Mouse (Mus musculus): Measurements from ENCODE around the gene Hist1h2bn. TPM values are rescaled to one million over a fixed set of nuclear protein-coding genes. Genes with fewer than 3 reads are reported as not detected.
"Not testable (repeated sequence)": the region's sequence is repeated elsewhere in the genome, so short reads cannot be mapped to it uniquely, and the experiment has no call there.

Hist1h2bn gene
- polyA plus RNA-seq, 1 experiment from 2014 or later, result 2.5 TPM

GRCm38 (mm10) chr13:21715864-21716539 lies 37.9 kb upstream of the Hist1h2bn start, which contains the start of the genes Hist1h2bl and Hist1h2ai:
TSS of gene Hist1h2bl (minus strand) at chr13:21716143.
TSS of gene Hist1h2ai (plus strand) at chr13:21716422.
- H3K27ac ChIP-seq (ENCODE audit: low read depth, low read length), result peak within 1 kb of the TSS; percentile 98
- H3K4me1 ChIP-seq (replicated peaks; ENCODE audit: control insufficient read depth, insufficient read depth, low read length); H3K9me3 ChIP-seq (ENCODE audit: control insufficient read depth, low read length); H3K36me3 ChIP-seq (ENCODE audit: control insufficient read depth, insufficient read depth, low read length); H3K27me3 ChIP-seq (ENCODE audit: control insufficient read depth, insufficient read depth, low read length): not testable (repeated sequence)
- peak; percentile 94 for ATAC-seq (replicated peaks; ENCODE audit: low FRiP score)
- peak within 1 kb of the TSS; percentile 79 for H3K9ac ChIP-seq (ENCODE audit: low read length)
- WGBS, result 0% methylated on average over 29 of the region's 50 CpGs
- peak within 1 kb of the TSS; percentile 84 for H3K4me2 ChIP-seq (ENCODE audit: low read depth, low read length, severe bottlenecking)
- H3K4me3 ChIP-seq (ENCODE audit: low read depth, low read length), result peak within 1 kb of the TSS; percentile 44
- DNase-seq (ENCODE audit: low spot score), result peak; percentile 87

GRCm38 (mm10) chr13:21716540-21717391 lies 37.2 kb upstream of the Hist1h2bn start:
- H3K4me2 ChIP-seq (ENCODE audit: low read depth, low read length, severe bottlenecking), result peak overlapping the region; percentile 84

GRCm38 (mm10) chr13:21717397-21718357 lies 36.2 kb upstream of the Hist1h2bn start, which contains the start of gene Hist1h3h:
TSS of gene Hist1h3h (plus strand) at chr13:21717659.
- H3K9me3 ChIP-seq (ENCODE audit: control insufficient read depth, low read length); H3K27me3 ChIP-seq (ENCODE audit: control insufficient read depth, insufficient read depth, low read length); H3K4me1 ChIP-seq (replicated peaks; ENCODE audit: control insufficient read depth, insufficient read depth, low read length); H3K36me3 ChIP-seq (ENCODE audit: control insufficient read depth, insufficient read depth, low read length): not testable (repeated sequence)
- under 1% methylated on average over 25 of the region's 56 CpGs for WGBS
- H3K4me2 ChIP-seq (ENCODE audit: low read depth, low read length, severe bottlenecking), result peak within 1 kb of the TSS; percentile 84
- peak within 1 kb of the TSS; percentile 46 for H3K4me3 ChIP-seq (ENCODE audit: low read depth, low read length)
- H3K27ac ChIP-seq (ENCODE audit: low read depth, low read length), result peak within 1 kb of the TSS; percentile 98
- peak; percentile 89 for DNase-seq (ENCODE audit: low spot score)
- ATAC-seq (replicated peaks; ENCODE audit: low FRiP score), result peak; percentile 52
- peak within 1 kb of the TSS; percentile 79 for H3K9ac ChIP-seq (ENCODE audit: low read length)

More at GRCm38 (mm10) chr13:21716540-21717391, 37.2 kb upstream of the Hist1h2bn start:
- H3K36me3 ChIP-seq (ENCODE audit: control insufficient read depth, insufficient read depth, low read length); H3K9me3 ChIP-seq (ENCODE audit: control insufficient read depth, low read length); H3K4me1 ChIP-seq (replicated peaks; ENCODE audit: control insufficient read depth, insufficient read depth, low read length); H3K27me3 ChIP-seq (ENCODE audit: control insufficient read depth, insufficient read depth, low read length): not testable (repeated sequence)
- peak overlapping the region; percentile 79 for H3K9ac ChIP-seq (ENCODE audit: low read length)
- peak; percentile 70 for DNase-seq (ENCODE audit: low spot score)
- peak overlapping the region; percentile 98 for H3K27ac ChIP-seq (ENCODE audit: low read depth, low read length)
- peak; percentile 13 for ATAC-seq (replicated peaks; ENCODE audit: low FRiP score)
- under 1% methylated on average over 9 of the region's 38 CpGs for WGBS
- peak overlapping the region; percentile 44 for H3K4me3 ChIP-seq (ENCODE audit: low read depth, low read length)

- peak overlapping the region; percentile 78 for H3K9ac ChIP-seq (ENCODE audit: low read length)
- no peaks in the 10 kb centered on the region for H3K27me3 ChIP-seq (ENCODE audit: control insufficient read depth, insufficient read depth, low read length)
- H3K4me2 ChIP-seq (ENCODE audit: low read depth, low read length, severe bottlenecking), result peak overlapping the region; percentile 74
- H3K4me3 ChIP-seq (ENCODE audit: low read depth, low read length), result peak overlapping the region; percentile 46
- H3K27ac ChIP-seq (ENCODE audit: low read depth, low read length), result peak overlapping the region; percentile 94
- no peaks in the 10 kb centered on the region; the same call in 1 of the 2 replicates for H3K4me1 ChIP-seq (replicated peaks; ENCODE audit: control insufficient read depth, insufficient read depth, low read length)
- no peaks in the 10 kb centered on the region for H3K9me3 ChIP-seq (ENCODE audit: control insufficient read depth, low read length)
- DNase-seq (ENCODE audit: low spot score) (peak; percentile 55), ATAC-seq (replicated peaks; ENCODE audit: low FRiP score) (no peak)
- WGBS, result 51% methylated on average over 4 of the region's 4 CpGs
- H3K36me3 ChIP-seq (ENCODE audit: control insufficient read depth, insufficient read depth, low read length), result no peaks in the 10 kb centered on the region
Measured at GRCm38 (mm10) chr13:21718381-21719080, 35.4 kb upstream of the Hist1h2bn start.

GRCm38 (mm10) chr13:21721107-21721756 lies 32.7 kb upstream of the Hist1h2bn start:
- not testable (repeated sequence) for H3K36me3 ChIP-seq (ENCODE audit: control insufficient read depth, insufficient read depth, low read length); H3K9me3 ChIP-seq (ENCODE audit: control insufficient read depth, low read length); H3K27me3 ChIP-seq (ENCODE audit: control insufficient read depth, insufficient read depth, low read length); H3K4me1 ChIP-seq (replicated peaks; ENCODE audit: control insufficient read depth, insufficient read depth, low read length)
- Histone ChIP-seq H3K4me3 (ENCODE audit: low read depth, low read length) (peak overlapping the region; percentile 30), H3K4me2 (ENCODE audit: low read depth, low read length, severe bottlenecking) (peak overlapping the region; percentile 70), H3K27ac (ENCODE audit: low read depth, low read length) (peak overlapping the region; percentile 96), H3K9ac (ENCODE audit: low read length) (peak overlapping the region; percentile 79)
- WGBS, result 4% methylated on average over 17 of the region's 44 CpGs
- DNase-seq (ENCODE audit: low spot score) (peak; percentile 64), ATAC-seq (replicated peaks; ENCODE audit: low FRiP score) (peak; percentile 14)

GRCm38 (mm10) chr13:21721757-21722372 lies 32.1 kb upstream of the Hist1h2bn start, which contains the start of gene Hist1h2bm:
TSS of gene Hist1h2bm (plus strand) at chr13:21722044.
- H3K4me3 ChIP-seq (ENCODE audit: low read depth, low read length), result peak within 1 kb of the TSS; percentile 30

GRCm38 (mm10) chr13:21722373-21722925 lies 31.5 kb upstream of the Hist1h2bn start:
- DNase-seq (ENCODE audit: low spot score) (peak; percentile 60), ATAC-seq (replicated peaks; ENCODE audit: low FRiP score) (peak; percentile 28)
- H3K9ac ChIP-seq (ENCODE audit: low read length), result peak overlapping the region; percentile 69
- H3K9me3 ChIP-seq (ENCODE audit: control insufficient read depth, low read length), result no peaks in the 10 kb centered on the region
- WGBS, result 3% methylated on average over 11 of the region's 11 CpGs
- H3K4me3 ChIP-seq (ENCODE audit: low read depth, low read length), result peak overlapping the region; percentile 27
- H3K27ac ChIP-seq (ENCODE audit: low read depth, low read length), result peak overlapping the region; percentile 96
- H3K4me2 ChIP-seq (ENCODE audit: low read depth, low read length, severe bottlenecking), result peak overlapping the region; percentile 46
- H3K36me3 ChIP-seq (ENCODE audit: control insufficient read depth, insufficient read depth, low read length), result no peaks in the 10 kb centered on the region
- peaks cover under 1% of the 10 kb centered on the region; the same call in 1 of the 2 replicates for H3K4me1 ChIP-seq (replicated peaks; ENCODE audit: control insufficient read depth, insufficient read depth, low read length)
- no peaks in the 10 kb centered on the region for H3K27me3 ChIP-seq (ENCODE audit: control insufficient read depth, insufficient read depth, low read length)

More at GRCm38 (mm10) chr13:21721757-21722372, 32.1 kb upstream of the Hist1h2bn start, which contains the start of gene Hist1h2bm:
- not testable (repeated sequence) for H3K4me1 ChIP-seq (replicated peaks; ENCODE audit: control insufficient read depth, insufficient read depth, low read length); H3K27me3 ChIP-seq (ENCODE audit: control insufficient read depth, insufficient read depth, low read length); H3K36me3 ChIP-seq (ENCODE audit: control insufficient read depth, insufficient read depth, low read length); H3K9me3 ChIP-seq (ENCODE audit: control insufficient read depth, low read length)
- Histone ChIP-seq H3K27ac (ENCODE audit: low read depth, low read length) (peak within 1 kb of the TSS; percentile 96), H3K4me2 (ENCODE audit: low read depth, low read length, severe bottlenecking) (peak within 1 kb of the TSS; percentile 70), H3K9ac (ENCODE audit: low read length) (peak within 1 kb of the TSS; percentile 79)
- WGBS, result 1% methylated on average over 37 of the region's 37 CpGs
- ATAC-seq (replicated peaks; ENCODE audit: low FRiP score) (peak; percentile 95), DNase-seq (ENCODE audit: low spot score) (peak; percentile 85)

Measured in forebrain, embryonic 11.5 days (tissue).